Mouse (Mus musculus) heart, adult 8-10 months (tissue): Measurements from ENCODE around the gene Stk33. TPM values are rescaled to one million over a fixed set of nuclear protein-coding genes. Genes with fewer than 3 reads are reported as not detected.
"Not testable (repeated sequence)": the region's sequence is repeated elsewhere in the genome, so short reads cannot be mapped to it uniquely, and the experiment has no call there.

Experiments used
- DNase-seq: peaks from one replicate; pipeline ENCODE4 v3.0.0; 2022; ENCODE audit warnings: low spot score
- total RNA-seq, 4 experiments: library from RNA; stranded (reverse); gene quantifications; 2 replicates each; pipeline ENCODE4 v1.2.4; 2022

Gene Stk33
- under 1 TPM in 2 of 4 experiments, not detected in 2; 0.14 to 0.25 TPM for total RNA-seq

DNA sequence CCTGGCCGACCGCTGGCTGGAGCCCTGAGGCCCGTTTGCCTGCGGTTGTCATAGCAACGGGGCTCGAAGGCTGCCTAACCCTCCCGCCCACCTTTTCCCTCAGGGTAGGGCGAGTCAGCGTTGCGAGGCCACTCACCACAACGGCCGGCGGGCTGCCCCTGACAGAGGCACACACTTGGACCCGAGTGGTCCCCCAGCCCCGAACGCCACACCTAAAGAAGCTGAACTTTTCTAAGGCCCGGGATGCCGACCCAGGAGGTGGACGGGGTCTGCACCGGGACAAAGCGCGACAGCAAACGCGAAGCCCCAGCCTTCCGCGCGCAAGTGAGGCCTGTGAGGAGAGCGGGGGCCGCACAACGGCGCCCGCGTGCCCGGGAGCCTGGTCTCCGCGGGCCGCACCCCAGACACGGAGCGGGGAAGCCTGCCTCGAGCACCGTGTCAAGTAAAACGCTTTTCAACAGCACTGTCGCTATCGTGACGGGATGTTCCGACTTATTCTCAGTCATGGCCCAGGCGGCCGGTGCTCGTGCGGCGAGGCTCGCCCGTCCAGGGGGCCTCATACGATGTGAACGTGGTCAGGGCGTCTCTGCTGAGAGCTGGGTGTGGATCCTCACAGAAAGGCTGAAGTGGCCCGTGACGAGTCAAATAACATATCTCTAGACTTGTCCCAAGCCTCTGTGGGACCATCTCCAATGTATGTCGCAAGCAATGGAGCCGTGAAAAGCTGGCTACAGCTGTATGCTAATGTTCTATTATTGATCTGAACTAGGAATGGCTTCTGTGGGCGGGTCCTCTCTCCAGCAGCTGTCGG is at the start of gene Stk33:
Gene Stk33 (minus strand): TSS at position 301 of the 811 bp plus-strand sequence.
- peak; percentile 63 for DNase-seq

DNA sequence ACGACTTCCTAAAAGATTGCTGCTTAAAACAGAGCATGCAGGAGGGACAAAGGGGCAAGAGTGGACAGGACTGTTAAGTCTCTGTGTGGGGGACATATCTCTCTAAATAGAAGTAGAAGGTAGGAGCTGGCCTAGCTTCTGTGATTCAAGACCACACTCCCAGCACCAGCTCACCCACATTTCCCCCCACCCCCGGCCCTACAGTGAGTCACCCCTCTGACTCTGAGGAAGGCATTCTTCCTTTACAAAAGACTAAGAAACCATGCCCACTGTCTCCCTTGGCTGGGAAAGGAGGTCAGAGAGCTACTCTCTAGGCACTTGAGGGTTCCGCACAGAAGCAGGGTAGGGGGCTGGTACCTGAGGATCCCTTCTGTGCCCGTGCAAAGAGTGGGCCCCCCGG is 45.3 kb upstream of the Stk33 start:
- no peak for DNase-seq

DNA sequence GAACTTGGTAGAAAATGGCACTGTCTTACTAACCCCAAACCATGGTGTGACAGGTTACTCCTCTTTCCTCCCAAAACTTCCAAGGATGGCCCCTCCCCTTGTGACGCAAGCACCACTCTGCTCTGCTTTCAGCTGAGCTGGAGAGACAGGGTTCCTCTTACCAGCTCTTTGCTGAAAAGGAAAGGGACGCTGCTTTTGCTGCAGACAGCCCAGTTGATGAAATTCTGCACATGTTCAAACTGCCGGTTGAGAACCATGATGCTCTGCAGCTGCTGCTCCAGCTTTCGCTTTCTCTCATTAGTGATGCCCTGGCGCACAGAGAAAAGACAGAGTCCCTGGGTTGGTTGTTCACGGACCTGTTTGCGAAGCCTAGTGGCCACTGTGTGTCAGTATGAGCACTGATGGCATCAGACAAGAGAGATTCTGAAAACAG is 41.9 kb upstream of the Stk33 start:
- DNase-seq, result peak; percentile 31

DNA sequence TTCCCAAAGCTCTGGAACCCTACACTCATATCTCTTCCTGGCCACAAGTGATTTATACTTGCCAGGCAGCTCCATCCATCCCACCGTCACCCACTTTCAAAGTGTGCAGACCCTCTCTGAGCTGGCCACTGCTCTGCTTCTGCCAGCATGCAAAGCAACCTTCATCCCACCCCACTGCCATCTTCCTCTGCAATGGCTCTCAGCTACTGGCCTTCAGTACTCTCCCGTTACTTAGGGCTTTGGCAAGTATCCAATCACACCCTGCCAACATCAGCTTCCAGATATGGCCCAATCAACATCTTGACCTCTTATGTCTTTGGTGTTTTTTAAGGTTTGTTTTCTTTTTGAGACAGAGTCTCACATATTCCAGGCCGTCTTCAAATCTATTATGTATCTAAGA is 39.0 kb upstream of the Stk33 start:
- no peak for DNase-seq

DNA sequence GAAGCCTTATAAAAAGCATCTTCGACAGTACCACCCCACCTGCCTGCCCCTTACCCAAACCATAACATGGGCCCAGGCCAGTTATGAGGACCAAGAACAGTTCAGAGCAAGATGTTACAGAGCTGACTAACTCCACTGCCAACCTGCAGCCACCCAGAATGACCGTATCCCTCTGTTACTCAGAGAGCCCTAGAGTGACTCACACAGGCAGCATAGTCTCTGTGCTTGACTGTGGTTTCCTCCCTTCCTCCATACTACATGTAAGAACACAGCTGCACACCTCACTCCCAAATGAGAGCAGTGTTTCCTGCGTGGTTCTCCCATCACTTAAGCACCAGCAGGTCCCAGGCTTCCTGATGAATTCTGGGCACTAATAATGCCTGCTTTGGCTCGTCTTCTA is 31.8 kb upstream of the Stk33 start:
- DNase-seq, result no peak

DNA sequence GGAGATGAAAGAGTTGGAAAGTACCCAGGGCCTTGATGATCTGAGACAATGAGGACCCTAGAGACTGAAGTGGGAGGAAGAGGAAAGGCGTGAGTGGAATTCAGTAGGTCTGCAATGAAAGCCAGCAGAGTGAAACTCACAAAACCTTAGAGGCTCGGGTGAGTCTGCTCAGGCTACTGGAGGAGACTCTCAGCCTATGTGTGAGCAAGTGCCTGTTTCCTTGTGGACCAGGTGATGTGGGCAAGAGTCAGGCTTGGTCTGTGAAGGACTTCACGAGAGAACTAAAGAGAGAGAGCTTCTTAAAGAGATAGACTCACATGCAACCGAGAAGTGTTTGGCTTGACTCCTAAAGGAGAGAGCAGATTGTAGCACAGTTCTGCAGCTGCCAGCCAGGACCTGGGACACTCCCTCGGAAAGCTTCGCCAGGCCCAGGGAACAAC is 29.4 kb upstream of the Stk33 start:
- DNase-seq, result peak; percentile 52

DNA sequence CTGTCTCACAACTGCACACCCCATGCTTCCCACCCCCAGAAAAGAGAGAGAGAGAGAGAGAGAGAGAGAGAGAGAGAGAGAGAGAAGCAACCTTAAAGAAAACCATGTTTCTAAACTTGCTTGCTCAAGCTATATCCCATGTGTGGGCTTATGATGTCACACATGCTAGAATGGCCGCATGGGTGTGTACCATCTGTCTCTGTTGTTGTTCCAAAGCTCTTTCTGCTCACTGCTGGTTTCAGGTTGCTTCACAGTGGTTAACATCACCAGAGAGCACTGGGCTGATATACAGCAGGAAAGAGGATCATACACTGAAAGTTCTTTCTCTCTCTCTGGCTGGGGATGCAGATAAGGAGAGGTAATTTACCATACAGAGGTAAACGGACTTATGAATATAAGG is 28.7 kb upstream of the Stk33 start:
- DNase-seq, result no peak

DNA sequence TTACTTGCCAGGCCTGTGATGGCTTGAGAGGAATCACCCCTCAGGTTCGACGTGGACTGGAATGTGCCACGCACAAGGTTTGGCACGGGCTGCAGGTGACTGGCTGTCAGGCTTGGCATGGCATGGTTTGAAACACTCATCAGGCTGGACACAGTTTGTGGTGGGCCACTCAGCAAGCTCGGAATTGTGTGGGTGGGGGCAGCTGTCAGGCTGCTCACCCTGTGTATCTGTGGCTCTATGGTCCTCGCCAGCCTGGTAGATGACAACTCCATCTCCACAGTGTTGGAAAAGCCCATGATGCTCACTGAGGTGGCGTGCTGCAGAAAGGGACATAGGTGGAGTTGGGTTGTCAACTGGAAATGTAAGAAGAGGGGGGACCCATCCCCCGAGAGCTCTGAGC is 21.8 kb upstream of the Stk33 start:
- DNase-seq, result no peak

DNA sequence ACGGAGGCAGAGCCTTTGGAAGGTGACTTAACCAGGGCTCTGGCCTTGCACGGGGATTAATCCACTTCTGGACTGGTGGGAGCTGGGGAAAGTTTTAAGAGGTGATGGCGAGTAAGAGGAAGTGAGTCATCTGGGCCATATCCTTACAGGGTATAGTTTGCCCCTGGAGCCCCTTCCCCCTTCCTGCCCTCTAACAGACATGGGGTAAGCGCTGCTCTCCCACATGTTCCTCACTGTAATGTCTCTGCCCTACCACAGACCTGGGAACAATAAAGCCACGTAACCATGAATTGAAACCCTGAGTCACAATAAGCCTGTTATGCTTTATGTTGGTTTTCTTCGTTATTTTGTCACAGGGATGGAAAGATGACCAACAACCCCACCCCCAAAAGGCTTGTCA is 17.7 kb upstream of the Stk33 start:
- no peak for DNase-seq

DNA sequence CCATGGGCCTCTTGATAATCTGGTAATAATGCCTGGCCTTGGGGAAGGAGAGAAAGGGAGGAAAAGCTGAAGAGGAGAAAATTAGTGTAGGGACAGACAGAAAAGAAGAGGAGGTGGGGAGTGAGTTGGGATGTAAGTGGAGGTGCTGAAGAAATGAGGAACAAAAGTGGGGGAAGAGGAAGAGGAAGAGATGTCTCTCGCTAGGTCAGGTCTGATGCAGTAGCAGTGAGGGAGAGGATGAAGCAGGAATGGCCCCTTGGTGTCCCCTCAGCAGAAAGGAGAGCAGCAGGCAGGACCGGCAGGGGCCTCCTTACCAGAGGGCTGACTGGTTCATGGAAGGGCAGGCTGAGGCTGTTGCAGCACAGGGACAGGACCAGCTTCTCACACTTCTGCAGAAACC is 16.9 kb upstream of the Stk33 start:
- DNase-seq, result no peak

DNA sequence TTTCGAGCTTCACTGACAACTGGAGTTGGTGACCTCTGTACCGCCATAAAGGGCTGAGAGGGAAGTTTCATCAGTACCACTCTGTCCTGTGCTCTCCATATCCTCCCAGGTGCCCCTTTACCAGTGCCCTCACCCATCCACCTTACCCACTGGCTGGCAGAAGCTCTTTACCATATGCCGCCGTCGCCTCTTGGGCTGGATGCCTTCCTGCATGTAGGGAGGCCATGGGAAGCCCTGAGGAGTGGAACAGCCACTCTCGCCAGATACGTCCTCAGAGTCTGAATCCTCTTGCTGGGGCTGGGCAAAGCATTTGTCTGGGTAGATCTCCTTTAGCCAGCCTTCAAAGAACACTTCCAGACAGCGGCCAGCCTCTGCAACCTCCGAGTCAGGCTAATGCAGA is 16.0 kb upstream of the Stk33 start:
- no peak for DNase-seq

DNA sequence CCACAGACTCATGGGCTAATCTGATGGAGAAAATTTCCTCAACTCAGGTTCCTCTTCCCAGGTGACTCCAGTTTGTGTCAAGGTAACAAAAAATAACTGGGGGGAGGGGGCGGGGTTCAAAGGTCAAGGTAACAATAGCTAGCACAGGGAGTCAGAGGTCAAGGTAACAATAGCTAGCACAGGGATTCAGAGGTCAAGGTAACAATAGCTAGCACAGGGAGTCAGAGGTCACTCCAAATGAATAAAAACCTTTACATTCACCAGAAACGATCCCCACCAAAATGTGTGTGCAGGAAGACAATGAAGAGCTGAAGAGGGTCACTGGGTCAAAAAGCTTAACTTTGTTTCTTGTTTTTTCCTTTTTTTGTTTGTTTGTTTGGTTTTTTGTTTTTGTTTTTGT is 9.2 kb upstream of the Stk33 start:
- DNase-seq, result no peak

DNA sequence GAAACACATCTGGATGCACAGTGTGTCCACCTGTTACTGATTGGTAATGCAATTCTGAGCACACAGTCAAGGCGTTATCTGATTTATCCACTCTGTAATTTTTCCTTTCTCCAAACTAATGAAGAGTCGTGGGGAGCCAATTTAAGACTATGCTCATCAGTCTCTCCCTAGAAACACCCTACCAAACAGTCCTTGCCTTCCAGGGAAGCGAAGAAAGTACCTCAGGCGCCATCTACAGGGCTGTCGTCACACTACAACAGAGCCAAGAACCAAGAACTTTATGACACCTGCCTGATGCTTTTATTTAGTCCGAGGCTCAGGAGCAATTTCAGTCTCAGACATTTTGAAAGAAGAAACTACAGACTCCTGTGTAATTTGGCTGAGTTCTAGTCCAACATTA is 6.1 kb upstream of the Stk33 start:
- no peak for DNase-seq

DNA sequence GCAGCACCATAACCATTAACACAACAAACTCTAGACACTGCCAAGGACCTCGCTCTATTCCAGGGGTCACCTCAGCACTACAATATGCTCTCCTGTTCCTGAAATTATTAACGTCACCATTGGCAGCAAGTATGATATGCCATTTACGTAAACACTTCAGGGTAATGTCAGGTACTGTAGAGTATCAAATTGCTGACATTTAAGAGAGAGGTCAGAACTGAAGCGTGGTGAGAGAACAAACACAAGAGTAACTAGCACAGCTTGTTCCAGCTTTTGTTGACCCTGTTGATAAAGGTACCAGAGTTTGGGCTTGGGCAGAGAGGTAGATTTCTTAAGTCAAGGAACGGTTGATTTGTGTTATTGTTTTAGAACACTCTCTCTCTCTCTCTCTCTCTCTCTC is 3.9 kb upstream of the Stk33 start:
- DNase-seq, result no peak

DNA sequence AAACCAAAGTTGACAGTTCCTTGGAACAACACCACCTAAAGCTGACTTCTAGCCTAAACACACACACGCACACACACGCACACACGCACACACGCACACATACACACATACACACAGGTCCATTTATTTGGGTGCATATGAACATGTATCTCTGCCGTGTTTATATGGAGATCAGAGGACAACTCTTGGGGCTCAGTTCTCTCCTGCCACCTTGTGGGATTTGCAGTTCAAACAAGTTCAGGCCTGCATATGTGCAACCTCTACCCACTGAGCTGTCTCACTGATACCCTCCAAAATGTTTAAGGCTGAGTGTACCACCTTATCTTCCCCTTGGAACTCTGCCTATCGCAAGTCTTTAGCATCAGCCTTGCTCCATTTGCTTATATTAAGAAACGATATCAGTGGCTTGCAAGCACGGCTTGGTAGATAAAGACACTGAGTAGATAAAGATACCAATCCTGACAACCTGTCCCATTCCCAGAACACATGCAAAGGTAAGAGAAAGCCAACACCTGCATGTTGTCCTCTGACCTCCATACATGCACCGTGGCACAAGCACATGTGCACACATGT is 1.9 kb upstream of the Stk33 start:
- DNase-seq, result no peak

DNA sequence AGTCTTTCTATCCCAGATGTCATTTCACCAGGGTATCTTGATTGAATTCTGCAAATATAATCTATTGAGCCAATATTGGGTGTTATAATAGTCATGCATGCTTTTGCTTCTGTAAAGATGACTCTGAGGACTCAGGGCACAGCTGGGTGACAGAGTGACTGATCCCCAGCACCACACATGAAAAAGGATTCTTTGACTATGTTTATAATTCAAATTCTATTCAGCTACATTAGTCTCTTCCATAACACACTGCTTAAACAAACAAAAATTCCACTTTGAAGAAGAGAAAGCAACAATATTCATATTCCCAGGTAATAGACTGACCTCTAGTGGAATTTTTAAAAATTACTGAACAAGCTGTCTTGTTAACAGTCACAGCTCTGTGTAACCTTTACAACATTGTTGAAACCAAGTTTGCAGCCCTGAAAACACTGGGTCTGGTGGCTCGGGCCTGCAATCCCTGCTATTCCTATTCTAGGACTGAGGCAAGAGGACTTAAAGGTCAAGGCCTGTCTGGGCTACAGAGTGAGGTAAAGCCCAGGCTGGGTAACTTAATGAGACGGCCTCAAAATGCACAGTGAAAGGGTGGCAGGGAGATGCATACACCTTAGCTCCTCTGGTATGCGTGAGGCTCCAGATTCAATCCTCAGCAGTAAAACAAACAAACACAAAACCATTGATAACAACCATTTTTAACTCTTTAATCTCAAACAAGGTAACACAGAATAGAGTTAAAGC is 14.3 kb downstream of the Stk33 start:
- peak; percentile 29 for DNase-seq

DNA sequence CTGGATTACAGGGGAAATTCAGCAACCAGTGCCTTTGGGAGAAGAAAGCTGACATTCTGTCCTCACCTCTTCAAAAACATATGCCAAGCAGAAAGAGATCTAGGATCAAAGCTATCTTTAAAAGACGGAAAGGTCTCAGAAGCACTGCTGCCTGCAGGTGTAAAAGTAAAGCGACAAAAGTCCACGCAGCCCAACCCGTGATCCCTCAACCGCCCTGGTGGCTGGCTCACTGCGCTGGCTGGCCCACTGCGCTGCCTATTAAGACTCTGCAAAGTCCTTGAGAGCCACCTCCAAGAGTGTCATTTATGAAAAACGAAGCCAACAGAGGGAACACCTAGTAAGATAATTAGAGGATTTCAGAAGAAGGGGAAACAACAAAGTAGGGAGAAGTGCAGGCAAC is 16.1 kb downstream of the Stk33 start:
- no peak for DNase-seq

DNA sequence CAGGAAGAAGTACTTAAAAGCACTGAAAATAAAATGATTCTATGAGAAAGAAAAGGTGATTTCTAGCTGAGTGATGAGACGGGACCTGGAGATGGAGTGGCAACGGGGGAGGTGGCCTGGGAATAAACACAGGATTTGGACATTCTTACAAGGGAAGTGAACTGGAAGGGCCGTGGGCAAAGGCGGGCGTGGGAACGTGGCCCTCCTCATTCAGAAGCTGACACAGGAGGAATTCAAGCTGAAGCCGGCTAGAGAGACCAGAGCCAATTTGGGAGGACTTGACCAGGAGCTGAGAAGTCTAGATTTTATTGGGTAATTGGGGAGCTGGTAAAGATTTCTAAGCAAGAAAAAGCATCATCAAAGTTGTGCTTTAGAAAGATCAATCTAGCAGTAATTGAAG is 33.4 kb downstream of the Stk33 start:
- no peak for DNase-seq

DNA sequence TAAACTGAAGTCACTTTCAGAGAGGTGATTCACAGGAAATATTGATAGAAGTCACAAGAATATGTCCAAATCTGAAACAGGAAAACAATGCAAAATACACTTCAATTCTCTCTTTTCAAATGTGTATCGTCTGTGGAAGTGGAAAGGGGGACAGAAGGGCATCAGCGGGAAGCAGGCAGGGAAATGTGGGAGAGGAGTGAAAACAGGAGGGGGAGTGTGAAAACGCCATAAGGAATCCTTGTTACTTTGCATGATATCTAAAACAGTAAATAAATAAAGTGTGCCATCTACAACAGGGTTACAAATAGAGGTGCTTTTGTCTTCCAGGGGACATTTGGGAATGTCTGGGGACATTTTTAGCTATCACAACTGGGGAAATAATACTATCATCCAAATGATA is 39.6 kb downstream of the Stk33 start:
- no peak for DNase-seq

DNA sequence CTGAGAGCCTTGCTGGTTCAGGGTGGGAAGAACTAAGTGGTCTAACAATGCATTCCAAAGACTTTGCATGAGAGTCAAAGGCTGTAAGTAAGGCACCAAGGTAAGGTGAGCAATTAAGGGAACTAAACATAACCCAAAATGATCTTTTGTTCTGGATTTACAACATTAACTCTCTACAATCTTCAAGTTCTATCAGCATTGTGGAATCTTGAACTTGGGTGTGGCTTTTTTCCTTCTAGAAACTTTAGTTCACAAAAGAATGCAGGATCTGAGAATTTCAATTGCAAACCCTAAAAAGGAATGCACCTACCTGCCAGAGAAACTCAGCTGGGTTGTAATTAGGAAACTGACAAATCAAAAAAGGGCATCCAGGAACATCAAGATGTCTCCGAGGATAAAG is 57.8 kb downstream of the Stk33 start:
- DNase-seq, result no peak

DNA sequence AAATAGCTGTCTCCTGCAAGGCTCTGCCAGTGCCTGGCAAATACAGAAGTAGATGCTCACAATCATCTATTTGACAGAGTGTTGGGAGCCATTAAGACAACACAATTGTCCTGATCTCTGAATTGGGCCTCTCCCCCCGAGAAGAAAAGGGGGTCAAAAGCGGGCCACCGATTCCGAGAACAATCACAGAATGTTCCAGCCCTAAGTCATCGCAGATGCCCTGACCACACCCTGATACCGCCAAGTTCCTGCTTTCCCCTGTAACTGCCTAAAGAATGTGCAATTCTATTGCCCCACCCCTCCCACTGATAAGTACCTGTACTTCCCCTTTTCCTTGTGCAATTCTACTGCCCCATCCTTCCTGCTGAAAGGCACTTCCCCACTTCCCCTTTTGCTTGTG is 65.3 kb downstream of the Stk33 start:
- DNase-seq, result not testable (repeated sequence)

DNA sequence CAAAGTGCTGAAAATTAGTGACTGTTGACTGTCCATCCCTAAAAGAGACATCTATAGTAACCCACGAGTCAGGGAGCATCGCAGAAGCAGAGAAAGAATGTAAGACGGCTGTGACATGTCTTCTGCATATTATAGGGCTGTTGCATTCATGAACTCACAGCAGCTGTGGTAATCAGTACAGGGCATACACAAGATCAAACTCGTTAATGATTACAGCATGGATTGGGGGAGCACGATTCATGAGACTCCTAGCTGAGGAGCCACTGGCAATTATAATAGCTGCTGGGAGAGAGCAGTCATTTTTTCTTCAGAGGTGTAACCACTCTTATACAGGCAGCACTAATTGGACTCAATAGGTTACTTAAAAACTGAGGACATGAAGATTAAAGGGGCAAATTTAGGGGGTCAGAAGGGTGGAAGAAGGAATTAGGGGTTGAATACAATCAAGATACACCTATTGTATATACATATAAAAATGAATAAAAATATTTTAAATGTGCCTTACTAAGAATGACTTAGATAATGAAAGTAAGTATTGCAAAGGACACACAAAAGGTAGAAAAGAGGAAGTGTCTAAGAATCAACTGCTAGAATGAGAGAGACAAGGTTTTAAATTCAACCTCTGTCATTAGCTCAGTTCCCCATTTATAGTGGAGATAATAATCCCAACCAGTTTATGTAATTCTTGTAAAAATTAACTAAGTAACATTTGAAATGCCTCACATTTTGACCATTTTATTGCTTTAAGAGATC is 80.3 kb downstream of the Stk33 start:
- no peak for DNase-seq
